Mouse (Mus musculus) gastrocnemius, adult 2 months (tissue): ENCODE data around the gene Sfpq. TPM values are rescaled to one million over a fixed set of nuclear protein-coding genes. Genes with fewer than 3 reads are reported as not detected.

Source experiments
- DNase-seq: peaks from one replicate; pipeline ENCODE4 v3.0.0; 2022
- H3K27ac ChIP-seq: fragments of 200-600 bp; 2 replicates; pipeline ENCODE4 v1.8.1; 2022; ENCODE audit warnings: mild to moderate bottlenecking
- H3K4me3 ChIP-seq: fragments of 200-600 bp; 2 replicates; pipeline ENCODE4 v1.8.1; 2022; ENCODE audit warnings: mild to moderate bottlenecking, moderate library complexity
- CTCF ChIP-seq: fragments of 200-600 bp; IDR thresholded peaks from 2 replicates; pipeline ENCODE4 v1.8.1; 2022; ENCODE audit warnings: antibody characterized with exemption, mild to moderate bottlenecking, moderate library complexity
- intact Hi-C: fragments of 180-260 bp; cut with DNase I; formaldehyde crosslinking; loops from one replicate; pipeline ENCODE4 v1.15.1; 2025
- total RNA-seq, 2 experiments: library from RNA; stranded (reverse); gene quantifications; 2 replicates each; pipeline ENCODE4 v1.2.3; 2021

The Sfpq gene
- total RNA-seq, 2 experiments from 2014 or later = 63.4 to 83.0 TPM

DNA sequence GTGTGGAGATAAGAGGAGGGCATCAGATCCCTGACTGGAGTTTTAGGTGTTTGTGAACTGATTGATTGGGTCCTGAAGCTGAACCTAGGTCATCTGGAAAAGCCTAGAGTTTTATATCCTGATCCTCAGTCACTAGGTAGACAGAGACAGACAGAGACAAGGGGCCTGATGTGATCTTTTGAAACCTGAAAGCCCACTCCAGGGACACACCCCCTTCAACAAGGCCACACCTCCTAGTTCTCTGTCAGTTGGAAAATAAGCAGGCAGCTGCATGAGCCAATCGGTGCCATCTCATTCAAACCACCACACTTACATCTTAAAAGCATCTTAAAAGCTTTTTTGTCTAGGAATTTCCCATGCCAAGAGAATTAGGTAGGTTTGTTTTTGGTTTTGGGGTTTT, 59.7 kb downstream of the Sfpq start:
- TF ChIP-seq CTCF = no peak
- intact Hi-C loops = no loop called here
- Histone ChIP-seq H3K27ac (no peak overlapping the region), H3K4me3 (no peak overlapping the region)
- no peak for DNase-seq

DNA sequence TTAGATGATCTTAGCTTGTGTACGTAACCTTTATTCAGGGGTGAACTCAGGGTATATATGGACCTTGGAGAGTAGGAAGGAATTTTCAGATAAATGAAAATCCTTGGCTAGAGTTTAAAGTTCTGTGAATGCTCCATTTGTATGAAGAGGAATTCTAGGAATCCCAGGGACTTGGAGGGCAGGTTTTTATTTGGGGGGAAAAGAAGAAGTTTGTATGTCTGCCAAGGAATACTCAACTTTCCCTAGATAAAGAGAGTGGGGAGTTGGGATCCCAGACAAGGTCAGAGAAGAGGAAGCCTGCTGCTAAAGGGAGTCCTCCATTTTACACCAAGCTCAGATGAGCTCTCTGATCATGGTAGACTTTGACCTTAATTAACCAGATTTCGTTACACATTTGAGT, 62.0 kb downstream of the Sfpq start:
- no peak for TF ChIP-seq CTCF
- DNase-seq = no peak
- intact Hi-C loops = no loop called here
- Histone ChIP-seq H3K4me3 (no peak overlapping the region), H3K27ac (no peak overlapping the region)

DNA sequence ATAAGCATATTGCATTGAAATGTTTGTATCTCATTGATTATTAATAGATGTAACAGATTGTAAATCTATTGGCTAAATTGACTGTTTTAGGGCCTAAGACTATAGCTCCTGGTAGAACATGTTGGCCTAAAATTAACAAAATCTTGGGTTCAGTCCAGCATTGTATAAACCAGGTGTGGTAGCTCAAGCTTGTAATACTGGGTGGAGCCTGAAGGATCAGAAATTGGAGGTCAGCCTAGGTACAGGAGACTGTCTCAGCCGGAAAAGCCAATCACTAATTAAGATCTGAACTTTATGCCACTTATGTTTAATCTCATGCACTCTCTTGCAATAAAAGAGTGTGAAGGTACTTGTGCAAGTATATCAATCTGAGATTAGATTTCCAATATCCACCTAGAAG, 64.6 kb downstream of the Sfpq start:
- TF ChIP-seq CTCF = no peak
- DNase-seq = no peak
- no peak overlapping the region for H3K27ac ChIP-seq
- intact Hi-C loops = no loop called here
- no peak overlapping the region for H3K4me3 ChIP-seq

Other genes starting within 250 kb of the Sfpq start
- gene Zmym4, start 53.2 kb upstream of the Sfpq start, total RNA-seq = 10 to 100 TPM; 18.0 to 19.8 TPM
- 1 to 10 TPM; 6.0 to 6.3 TPM for gene Zmym1, start 39.8 kb downstream of the Sfpq start, total RNA-seq
- 1 to 10 TPM; 3.2 to 7.2 TPM for gene Zmym6, start 56.1 kb downstream of the Sfpq start, total RNA-seq
- 1 to 10 TPM in 1 of 2 experiments, under 1 TPM in 1; 0.87 to 1.4 TPM for gene Tmem35b, start 102.4 kb downstream of the Sfpq start, total RNA-seq
- not detected for gene Dlgap3, start 147.9 kb downstream of the Sfpq start, total RNA-seq
- 10 to 100 TPM; 31.9 to 36.5 TPM for gene Smim12, start 222.5 kb downstream of the Sfpq start, total RNA-seq